Mouse (Mus musculus): ENCODE measurements around the gene Hist2h2bb. TPM values are rescaled to one million over a fixed set of nuclear protein-coding genes. Genes with fewer than 3 reads are reported as not detected.
"Not testable (repeated sequence)": the region's sequence is repeated elsewhere in the genome, so short reads cannot be mapped to it uniquely, and the experiment has no call there.

The Hist2h2bb gene
- polyA plus RNA-seq, 1 experiment from 2014 or later: 7.9 TPM

- H3K27ac ChIP-seq (replicated peaks in 1 of 2; ENCODE audit: control insufficient read depth in 1 of 2, insufficient read depth in 1 of 2, low read depth in 2 of 2, low read length in 2 of 2): peak within 1 kb of the TSS; percentile 87 to 95
- no peaks in the 10 kb centered on the region for H3K36me3 ChIP-seq (ENCODE audit: control insufficient read depth, insufficient read depth, low read length)
- WGBS: 28% methylated on average over 28 of the region's 30 CpGs
- H3K4me2 ChIP-seq (ENCODE audit: low read length): peak within 1 kb of the TSS; percentile 95
- H3K9ac ChIP-seq (ENCODE audit: low read length): peak within 1 kb of the TSS; percentile 79
- H3K27me3 ChIP-seq (ENCODE audit: control insufficient read depth, insufficient read depth, low read length): no peaks in the 10 kb centered on the region
- no peaks in the 10 kb centered on the region for H3K9me3 ChIP-seq (ENCODE audit: control insufficient read depth, low read length)
- H3K4me3 ChIP-seq (ENCODE audit: control insufficient read depth in 1 of 2, insufficient read depth in 1 of 2, low read depth in 1 of 2, low read length in 2 of 2): peak within 1 kb of the TSS; percentile 49 to 53
- peaks cover 10 to 13% of the 10 kb centered on the region in 2 experiments for H3K4me1 ChIP-seq (ENCODE audit: control insufficient read depth in 2 of 2, insufficient read depth in 2 of 2, low read length in 2 of 2)
- peak; percentile 60 for ATAC-seq (ENCODE audit: insufficient number of reproducible peaks, insufficient read depth, low FRiP score, low read depth)
Observed at GRCm38 (mm10) chr3:96268051-96268775, 1.3 kb upstream of the Hist2h2bb start, which contains the start of gene Hist2h3b. Gene Hist2h3b (plus strand): TSS chr3:96268654.

- Histone ChIP-seq H3K9ac (ENCODE audit: low read length) (peak overlapping the region; percentile 79), H3K4me3 (ENCODE audit: control insufficient read depth in 1 of 2, insufficient read depth in 1 of 2, low read depth in 1 of 2, low read length in 2 of 2) (peak overlapping the region; percentile 49 to 53), H3K4me2 (ENCODE audit: low read length) (peak overlapping the region; percentile 95), H3K27ac (replicated peaks in 1 of 2; ENCODE audit: control insufficient read depth in 1 of 2, insufficient read depth in 1 of 2, low read depth in 2 of 2, low read length in 2 of 2) (peak overlapping the region; percentile 87 to 95), H3K4me1 (ENCODE audit: control insufficient read depth in 2 of 2, insufficient read depth in 2 of 2, low read length in 2 of 2) (peaks cover 7 to 13% of the 10 kb centered on the region in 2 experiments)
- 0 out of 2 replicates have a peak, but pooled peaks have one; percentile 11 for ATAC-seq (ENCODE audit: insufficient number of reproducible peaks, insufficient read depth, low FRiP score, low read depth)
- not testable (repeated sequence) for H3K9me3 ChIP-seq (ENCODE audit: control insufficient read depth, low read length); H3K27me3 ChIP-seq (ENCODE audit: control insufficient read depth, insufficient read depth, low read length); H3K36me3 ChIP-seq (ENCODE audit: control insufficient read depth, insufficient read depth, low read length)
- WGBS: 2% methylated on average over 9 of the region's 44 CpGs
Observed at GRCm38 (mm10) chr3:96268776-96269378, 675 bp upstream of the Hist2h2bb start.

GRCm38 (mm10) chr3:96273591-96274465 is 4.3 kb downstream of the Hist2h2bb start:
- Histone ChIP-seq H3K4me2 (ENCODE audit: low read length) (no peak overlapping the region), H3K9me3 (ENCODE audit: control insufficient read depth, low read length) (no peaks in the 10 kb centered on the region), H3K36me3 (ENCODE audit: control insufficient read depth, insufficient read depth, low read length) (no peaks in the 10 kb centered on the region), H3K9ac (ENCODE audit: low read length) (no peak overlapping the region), H3K27me3 (ENCODE audit: control insufficient read depth, insufficient read depth, low read length) (no peaks in the 10 kb centered on the region), H3K4me3 (ENCODE audit: control insufficient read depth in 1 of 2, insufficient read depth in 1 of 2, low read depth in 1 of 2, low read length in 2 of 2) (no peak overlapping the region), H3K27ac (replicated peaks in 1 of 2; ENCODE audit: control insufficient read depth in 1 of 2, insufficient read depth in 1 of 2, low read depth in 2 of 2, low read length in 2 of 2) (no peak overlapping the region), H3K4me1 (ENCODE audit: control insufficient read depth in 2 of 2, insufficient read depth in 2 of 2, low read length in 2 of 2) (peaks cover 0 to 5% of the 10 kb centered on the region in 2 experiments; a peak in 3 of 4 replicates)
- WGBS: 77% methylated on average over 17 of the region's 17 CpGs
- ATAC-seq (ENCODE audit: insufficient number of reproducible peaks, insufficient read depth, low FRiP score, low read depth): no peak

- H3K9me3 ChIP-seq (ENCODE audit: control insufficient read depth, low read length): no peaks in the 10 kb centered on the region
- peak overlapping the region; percentile 84 for H3K4me2 ChIP-seq (ENCODE audit: low read length)
- H3K27ac ChIP-seq (replicated peaks in 1 of 2; ENCODE audit: control insufficient read depth in 1 of 2, insufficient read depth in 1 of 2, low read depth in 2 of 2, low read length in 2 of 2): peak overlapping the region; percentile 26 to 76; a peak in 2 of 4 replicates
- no peaks in the 10 kb centered on the region for H3K36me3 ChIP-seq (ENCODE audit: control insufficient read depth, insufficient read depth, low read length)
- ATAC-seq (ENCODE audit: insufficient number of reproducible peaks, insufficient read depth, low FRiP score, low read depth): peak; percentile 16; the same call in 1 of the 2 replicates
- H3K4me1 ChIP-seq (ENCODE audit: control insufficient read depth in 2 of 2, insufficient read depth in 2 of 2, low read length in 2 of 2): peaks cover 0 to 3% of the 10 kb centered on the region in 2 experiments; a peak in 1 of 4 replicates
- 16% methylated on average over 8 of the region's 8 CpGs for WGBS
- peak overlapping the region; percentile 43 to 51 for H3K4me3 ChIP-seq (ENCODE audit: control insufficient read depth in 1 of 2, insufficient read depth in 1 of 2, low read depth in 1 of 2, low read length in 2 of 2)
- H3K9ac ChIP-seq (ENCODE audit: low read length): peak overlapping the region; percentile 63
- H3K27me3 ChIP-seq (ENCODE audit: control insufficient read depth, insufficient read depth, low read length): peaks cover 4% of the 10 kb centered on the region; the same call in 1 of the 2 replicates
Observed at GRCm38 (mm10) chr3:96277428-96277799, 7.9 kb downstream of the Hist2h2bb start.

GRCm38 (mm10) chr3:96277800-96278624 is 8.5 kb downstream of the Hist2h2bb start:
- peak overlapping the region; percentile 63 for H3K9ac ChIP-seq (ENCODE audit: low read length)
- under 1% methylated on average over 49 of the region's 49 CpGs for WGBS
- peak overlapping the region; percentile 84 for H3K4me2 ChIP-seq (ENCODE audit: low read length)
- peak; percentile 83 for ATAC-seq (ENCODE audit: insufficient number of reproducible peaks, insufficient read depth, low FRiP score, low read depth)
- no peaks in the 10 kb centered on the region for H3K36me3 ChIP-seq (ENCODE audit: control insufficient read depth, insufficient read depth, low read length)
- peaks cover 8% of the 10 kb centered on the region; the same call in 1 of the 2 replicates for H3K27me3 ChIP-seq (ENCODE audit: control insufficient read depth, insufficient read depth, low read length)
- H3K4me1 ChIP-seq (ENCODE audit: control insufficient read depth in 2 of 2, insufficient read depth in 2 of 2, low read length in 2 of 2): peaks cover 0 to 3% of the 10 kb centered on the region in 2 experiments; a peak in 1 of 4 replicates
- peak overlapping the region; percentile 76 to 85 for H3K27ac ChIP-seq (replicated peaks in 1 of 2; ENCODE audit: control insufficient read depth in 1 of 2, insufficient read depth in 1 of 2, low read depth in 2 of 2, low read length in 2 of 2)
- peak overlapping the region; percentile 43 to 51 for H3K4me3 ChIP-seq (ENCODE audit: control insufficient read depth in 1 of 2, insufficient read depth in 1 of 2, low read depth in 1 of 2, low read length in 2 of 2)
- H3K9me3 ChIP-seq (ENCODE audit: control insufficient read depth, low read length): no peaks in the 10 kb centered on the region

GRCm38 (mm10) chr3:96280660-96281059 is 11.1 kb downstream of the Hist2h2bb start:
- H3K27me3 ChIP-seq (ENCODE audit: control insufficient read depth, insufficient read depth, low read length): peaks cover 19% of the 10 kb centered on the region
- no peaks in the 10 kb centered on the region for H3K9me3 ChIP-seq (ENCODE audit: control insufficient read depth, low read length)
- H3K4me2 ChIP-seq (ENCODE audit: low read length): no peak overlapping the region
- H3K4me3 ChIP-seq (ENCODE audit: control insufficient read depth in 1 of 2, insufficient read depth in 1 of 2, low read depth in 1 of 2, low read length in 2 of 2): no peak overlapping the region
- no peak for ATAC-seq (ENCODE audit: insufficient number of reproducible peaks, insufficient read depth, low FRiP score, low read depth)
- no peak overlapping the region for H3K27ac ChIP-seq (replicated peaks in 1 of 2; ENCODE audit: control insufficient read depth in 1 of 2, insufficient read depth in 1 of 2, low read depth in 2 of 2, low read length in 2 of 2)
- WGBS: 57% methylated on average over 6 of the region's 6 CpGs
- H3K4me1 ChIP-seq (ENCODE audit: control insufficient read depth in 2 of 2, insufficient read depth in 2 of 2, low read length in 2 of 2): peaks cover 5 to 7% of the 10 kb centered on the region in 2 experiments; a peak in 2 of 4 replicates
- H3K36me3 ChIP-seq (ENCODE audit: control insufficient read depth, insufficient read depth, low read length): no peaks in the 10 kb centered on the region
- no peak overlapping the region for H3K9ac ChIP-seq (ENCODE audit: low read length)
